Mouse (Mus musculus) frontal cortex, adult (tissue): ENCODE measurements at regions not wholly inside any gene's neighbourhood (a gene's known extent, or its start where the extent isn't known, plus 50 kb on each side); places are given as distances from the start of the nearest gene placed in this dataset.

Source experiments
- ATAC-seq: cut with Nextera tagmentation; 2 replicates; pipeline ENCODE4 v1.9.2; 2017; ENCODE audit warnings: mild to moderate bottlenecking, moderate library complexity, mixed read lengths; ENCODE audit not compliant: low TSS enrichment

- ATAC-seq: peak; percentile 81
Observed at GRCm38 (mm10) chr14:17234898-17235297, 415.9 kb upstream of the Rarb start.

- ATAC-seq: no peak
Observed at GRCm38 (mm10) chr14:17211502-17211901, 392.5 kb upstream of the Rarb start.

GRCm38 (mm10) chr14:17205691-17206090 lies 386.7 kb upstream of the Rarb start:
- no peak for ATAC-seq

- ATAC-seq: no peak
Observed at GRCm38 (mm10) chr14:17203251-17204015, 384.5 kb upstream of the Rarb start.

GRCm38 (mm10) chr14:17192953-17193352 lies 374.0 kb upstream of the Rarb start:
- ATAC-seq: no peak

- no peak for ATAC-seq
Observed at GRCm38 (mm10) chr14:17173218-17173617, 354.3 kb upstream of the Rarb start.

- ATAC-seq: peak; percentile 67
Observed at GRCm38 (mm10) chr14:17172330-17173110, 353.6 kb upstream of the Rarb start.

- ATAC-seq: no peak
Observed at GRCm38 (mm10) chr14:17171896-17172295, 352.9 kb upstream of the Rarb start.

GRCm38 (mm10) chr14:17158324-17158723 lies 339.4 kb upstream of the Rarb start:
- no peak for ATAC-seq

GRCm38 (mm10) chr14:17156402-17156954 lies 337.5 kb upstream of the Rarb start:
- ATAC-seq: 0 out of 2 replicates have a peak, but pooled peaks have one; percentile 27

- no peak for ATAC-seq
Observed at GRCm38 (mm10) chr14:17120679-17121078, 301.7 kb upstream of the Rarb start.

- no peak for ATAC-seq
Observed at GRCm38 (mm10) chr14:17106668-17107067, 287.7 kb upstream of the Rarb start.

GRCm38 (mm10) chr14:17102486-17102885 lies 283.5 kb upstream of the Rarb start:
- no peak for ATAC-seq

- ATAC-seq: no peak
Observed at GRCm38 (mm10) chr14:17090573-17090937, 271.6 kb upstream of the Rarb start.

GRCm38 (mm10) chr14:17089640-17090572 lies 270.9 kb upstream of the Rarb start:
- no peak for ATAC-seq

GRCm38 (mm10) chr14:17089089-17089634 lies 270.2 kb upstream of the Rarb start:
- no peak for ATAC-seq

GRCm38 (mm10) chr14:17087828-17088227 lies 268.9 kb upstream of the Rarb start:
- ATAC-seq: no peak

- no peak for ATAC-seq
Observed at GRCm38 (mm10) chr14:17083907-17084306, 265.0 kb upstream of the Rarb start.

- ATAC-seq: no peak
Observed at GRCm38 (mm10) chr14:17081904-17082303, 262.9 kb upstream of the Rarb start.

- ATAC-seq: no peak
Observed at GRCm38 (mm10) chr14:17079513-17079912, 260.6 kb upstream of the Rarb start.

- peak; percentile 76 for ATAC-seq
Observed at GRCm38 (mm10) chr14:17061358-17061757, 242.4 kb upstream of the Rarb start.
